Mouse (Mus musculus) cerebellum, postnatal 25 days (tissue): ENCODE results near the gene Fasl.
A peak's percentile ranks its signal among the peaks of the same experiment; 100 is the strongest.

Experiments
- DNase-seq, 2 experiments: peaks; one replicate each; pipeline ENCODE4 v3.0.0; 2021; ENCODE audit warnings: mixed read lengths in 2 of 2

Fasl gene

GRCm38 (mm10) chr1:161788339-161788738 lies at the start of gene Fasl:
TSS of gene Fasl (minus strand) at chr1:161788495.
- no peak for DNase-seq

GRCm38 (mm10) chr1:161826677-161827076 lies 38.4 kb upstream of the Fasl start:
- DNase-seq, result no peak

DNA sequence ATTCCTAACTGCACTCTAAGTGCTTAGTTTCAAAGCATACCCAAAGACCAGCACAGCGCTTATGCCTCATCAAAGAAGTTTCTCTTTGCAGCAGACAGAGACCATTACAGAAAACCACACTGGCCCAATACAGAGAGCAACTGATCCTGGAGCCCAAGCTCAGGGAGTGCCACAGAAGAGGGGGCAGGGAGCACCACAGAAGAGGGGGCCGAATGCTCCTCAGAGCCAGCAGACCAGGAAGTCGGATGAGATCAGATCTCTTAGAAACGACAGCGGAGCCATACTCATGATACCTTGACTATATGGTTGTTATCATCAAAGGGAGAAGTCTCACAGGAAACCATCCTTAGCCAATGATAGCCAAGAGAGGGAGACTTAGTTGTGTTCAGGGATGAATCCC lies 21.1 kb upstream of the Fasl start:
- DNase-seq, result no peak

DNA sequence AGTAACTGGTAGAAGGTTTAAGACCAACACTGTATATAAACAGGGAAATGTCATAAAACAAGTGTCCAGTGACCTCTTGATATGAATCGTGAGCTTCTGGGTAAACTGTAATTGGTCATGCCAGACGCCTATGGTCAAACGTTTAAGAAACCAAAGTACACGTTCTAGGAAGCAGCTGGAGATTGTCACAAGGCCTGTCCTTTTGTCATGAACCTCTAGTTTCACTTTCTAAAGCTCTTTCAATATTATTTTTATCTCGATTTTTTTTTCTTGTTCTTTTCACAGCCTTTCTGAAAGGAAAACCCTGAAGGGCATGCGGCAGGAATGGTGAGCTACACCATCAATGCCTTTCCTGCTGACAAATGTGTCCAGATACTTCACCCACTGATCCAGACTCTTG lies 20.7 kb upstream of the Fasl start:
- no peak for DNase-seq

GRCm38 (mm10) chr1:161804541-161804971 lies 16.3 kb upstream of the Fasl start:
- DNase-seq, result no peak

GRCm38 (mm10) chr1:161801321-161801720 lies 13.0 kb upstream of the Fasl start:
- DNase-seq, result no peak

GRCm38 (mm10) chr1:161800256-161800655 lies 12.0 kb upstream of the Fasl start:
- no peak for DNase-seq

- DNase-seq, result no peak
Measured at GRCm38 (mm10) chr1:161799791-161800190, 11.5 kb upstream of the Fasl start.

DNA sequence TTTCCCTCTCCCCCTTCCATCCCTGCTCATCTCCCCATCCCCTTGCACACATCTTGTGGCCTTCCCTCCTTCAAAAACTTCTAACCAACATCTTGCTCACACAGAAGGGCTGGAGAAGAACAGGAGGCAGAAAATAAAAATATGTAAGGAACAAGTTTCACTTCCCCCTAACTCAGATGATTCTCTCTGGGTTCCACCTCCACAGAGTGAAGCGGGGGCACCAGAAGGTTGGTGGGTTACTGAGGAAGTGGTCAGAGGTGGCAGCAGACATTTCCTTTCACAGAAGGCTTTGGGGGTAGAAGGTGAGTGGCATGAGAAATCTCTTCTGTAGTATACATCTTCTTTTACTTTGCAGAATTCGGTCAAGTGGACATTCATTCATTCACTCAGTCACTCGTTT lies 10.6 kb upstream of the Fasl start:
- DNase-seq, result no peak

DNA sequence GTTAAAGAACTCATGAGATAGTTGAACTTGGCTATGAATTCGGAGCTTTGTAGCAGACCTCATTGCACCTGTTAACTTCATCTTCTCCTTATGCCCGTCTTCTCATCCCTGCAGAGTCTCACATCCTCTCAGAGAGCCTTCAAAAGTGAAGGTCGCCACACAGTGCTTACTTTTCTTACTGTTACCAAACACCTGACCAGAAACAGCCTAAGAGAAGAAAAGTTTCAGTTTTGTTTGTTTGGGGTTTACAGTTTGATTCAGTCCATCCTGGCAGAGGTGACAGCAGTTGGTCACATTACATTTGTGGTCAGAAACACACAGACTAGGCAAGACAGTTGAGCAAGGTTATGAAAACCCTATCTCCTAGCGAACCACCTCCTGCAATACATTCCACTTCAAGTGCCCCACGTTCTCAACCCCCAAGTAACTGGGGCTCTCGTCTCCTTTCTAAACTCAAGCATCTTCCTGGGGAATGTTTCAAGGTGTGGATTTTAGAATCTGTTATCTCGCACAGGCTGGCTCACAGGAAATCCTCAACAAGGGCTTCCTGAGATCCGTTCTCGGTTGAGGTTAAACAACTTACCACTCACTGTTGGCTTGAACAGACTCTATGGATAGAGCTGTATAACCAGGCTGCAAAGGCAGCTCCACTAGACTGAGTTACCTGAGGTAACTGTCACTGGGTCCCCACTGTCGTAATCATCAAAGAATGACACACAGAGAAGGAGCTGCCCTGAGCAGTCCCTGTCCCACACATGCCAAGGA lies 6.3 kb upstream of the Fasl start:
- DNase-seq, result no peak

DNA sequence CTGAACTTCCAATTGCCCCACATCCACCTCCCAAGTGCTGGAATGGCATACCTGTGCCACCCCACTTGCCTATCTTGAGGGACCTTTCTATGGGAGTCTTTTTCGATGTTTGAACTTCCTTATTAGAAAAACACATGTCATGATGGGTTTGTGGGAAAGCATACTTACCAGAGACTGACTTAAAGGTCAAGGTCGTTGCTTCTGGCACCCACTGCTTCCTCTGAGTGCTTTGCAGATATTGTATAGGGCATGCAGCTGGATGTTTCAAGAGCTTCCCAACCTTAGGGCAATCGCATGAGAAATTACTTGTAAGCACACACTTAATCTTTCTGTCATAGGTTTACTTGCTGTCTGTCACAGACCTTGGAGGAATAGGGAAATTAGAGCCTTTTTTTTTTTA lies 5.0 kb upstream of the Fasl start:
- DNase-seq, result no peak

DNA sequence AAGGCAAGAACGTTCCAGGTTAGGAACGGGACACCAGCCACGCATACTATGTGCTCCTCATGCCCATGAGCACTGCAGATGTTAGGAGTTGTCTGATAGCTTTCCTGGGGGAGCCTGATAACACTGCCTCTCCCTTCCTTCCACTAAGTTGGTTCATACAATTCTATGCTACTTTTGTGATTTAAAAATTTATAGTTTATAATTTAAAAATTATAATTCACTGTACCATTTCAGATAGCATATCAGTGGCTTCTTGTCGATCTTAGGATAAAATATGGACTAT lies 4.3 kb upstream of the Fasl start:
- no peak for DNase-seq

DNA sequence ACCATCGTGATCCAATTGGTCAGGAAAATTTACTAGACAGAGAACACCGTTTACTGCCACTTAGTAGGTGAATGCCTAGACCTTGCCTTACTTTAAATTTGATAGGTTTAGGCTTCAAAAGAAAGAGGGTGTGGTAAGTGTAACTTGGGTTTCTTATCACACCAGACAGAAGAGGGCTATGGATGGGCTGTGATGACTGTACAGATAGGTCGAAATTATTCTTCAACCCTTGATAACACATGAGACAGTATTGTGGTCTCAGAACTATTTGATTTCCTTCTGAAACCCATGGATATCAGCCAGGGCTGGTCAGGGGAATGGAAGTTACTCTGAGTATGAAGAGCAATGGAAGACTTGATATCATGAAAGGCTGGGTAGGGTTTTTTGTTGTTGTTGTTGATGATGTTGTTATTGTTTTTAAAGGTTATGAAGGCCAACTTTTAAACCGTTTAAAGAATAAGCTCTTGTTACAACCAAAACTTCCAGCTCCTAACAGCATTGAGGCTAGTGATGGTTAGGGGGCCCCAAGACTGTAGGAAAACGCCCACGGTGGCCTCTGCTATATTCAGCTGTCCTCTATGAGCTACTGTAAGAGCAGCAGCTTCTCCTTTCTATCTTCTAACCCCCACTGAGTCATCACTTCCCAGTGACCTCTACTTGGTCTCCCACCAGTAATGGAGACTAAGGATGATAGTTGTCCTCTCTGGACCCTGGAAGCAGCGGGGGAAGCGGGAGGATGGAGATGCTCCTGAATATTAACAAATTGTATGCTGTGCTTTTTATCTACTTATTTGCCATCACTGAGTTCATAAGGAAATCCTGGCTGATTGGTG lies 3.8 kb upstream of the Fasl start:
- DNase-seq, result no peak

DNA sequence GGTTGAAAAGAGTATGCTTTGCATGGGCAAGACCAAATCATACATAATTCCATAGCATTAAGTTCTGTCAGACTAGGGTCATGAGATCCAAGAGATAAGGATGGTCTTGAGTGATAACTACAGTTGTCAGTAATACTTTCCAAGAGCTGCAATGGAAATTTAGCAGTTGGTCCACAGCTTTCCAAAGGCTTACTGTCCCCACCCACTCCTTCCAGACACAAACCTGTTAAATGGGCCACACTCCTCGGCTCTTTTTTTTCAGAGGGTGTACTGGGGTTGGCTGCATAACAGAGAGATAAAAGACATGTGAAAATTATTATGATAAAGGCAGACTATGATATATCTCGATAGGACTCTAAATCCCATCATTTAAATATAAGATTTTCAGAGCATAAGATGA lies 5.6 kb downstream of the Fasl start:
- DNase-seq, result no peak

DNA sequence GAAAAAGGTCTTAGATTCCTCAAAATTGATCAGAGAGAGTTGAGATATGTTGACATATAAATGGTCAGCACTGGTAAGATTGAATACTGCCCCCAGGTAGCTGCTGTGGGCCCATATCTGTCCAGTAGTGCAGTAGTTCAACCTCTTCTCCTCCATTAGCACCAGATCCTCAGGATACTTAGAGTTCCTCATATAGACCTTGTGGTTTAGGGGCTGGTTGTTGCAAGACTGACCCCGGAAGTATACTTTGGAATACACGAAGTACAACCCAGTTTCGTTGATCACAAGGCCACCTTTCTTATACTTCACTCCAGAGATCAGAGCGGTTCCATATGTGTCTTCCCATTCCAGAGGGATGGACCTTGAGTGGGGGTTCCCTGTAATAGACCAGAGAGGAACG lies 6.7 kb downstream of the Fasl start:
- DNase-seq, result no peak

DNA sequence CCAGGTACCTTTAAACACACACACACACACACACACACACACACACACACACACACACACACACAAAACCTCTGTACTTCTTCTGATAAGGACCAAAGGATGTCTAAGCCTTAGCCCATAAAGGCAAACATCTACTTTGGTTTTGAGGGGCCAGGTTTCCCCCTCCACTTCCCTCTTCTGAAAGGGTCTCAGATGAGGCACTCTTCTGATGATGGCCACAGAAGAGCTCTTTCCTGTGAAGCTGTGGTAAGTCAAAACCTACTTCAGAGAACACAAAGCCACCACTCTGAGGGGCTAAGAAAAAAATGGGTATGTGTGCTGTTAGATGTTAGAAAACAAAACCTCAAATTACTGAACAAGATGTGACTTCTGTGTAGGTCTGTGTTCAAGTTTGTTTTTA lies 9.2 kb downstream of the Fasl start:
- no peak for DNase-seq

- DNase-seq, result no peak
Measured at GRCm38 (mm10) chr1:161775151-161775550, 13.1 kb downstream of the Fasl start.

DNA sequence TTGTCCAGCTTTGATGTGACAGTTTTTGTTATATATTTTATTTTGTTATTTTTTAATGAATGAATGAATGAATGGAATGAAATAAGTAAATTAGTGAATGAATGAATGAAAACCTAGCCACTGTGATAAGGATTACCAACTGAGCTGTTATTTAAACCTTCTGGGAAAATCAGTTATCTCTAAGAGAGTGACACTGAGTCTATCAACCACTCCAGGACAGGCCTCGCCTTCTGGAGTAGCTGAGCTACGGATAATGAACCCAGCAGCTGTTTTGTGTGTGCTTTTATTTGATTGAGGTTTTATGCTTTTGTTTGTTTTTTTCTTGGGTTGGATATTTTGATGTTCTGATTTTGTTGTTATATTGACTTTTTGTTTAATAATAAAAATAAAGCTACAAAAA lies 17.0 kb downstream of the Fasl start:
- DNase-seq, result no peak

- DNase-seq, result no peak
Measured at GRCm38 (mm10) chr1:161769329-161769728, 19.0 kb downstream of the Fasl start.

DNA sequence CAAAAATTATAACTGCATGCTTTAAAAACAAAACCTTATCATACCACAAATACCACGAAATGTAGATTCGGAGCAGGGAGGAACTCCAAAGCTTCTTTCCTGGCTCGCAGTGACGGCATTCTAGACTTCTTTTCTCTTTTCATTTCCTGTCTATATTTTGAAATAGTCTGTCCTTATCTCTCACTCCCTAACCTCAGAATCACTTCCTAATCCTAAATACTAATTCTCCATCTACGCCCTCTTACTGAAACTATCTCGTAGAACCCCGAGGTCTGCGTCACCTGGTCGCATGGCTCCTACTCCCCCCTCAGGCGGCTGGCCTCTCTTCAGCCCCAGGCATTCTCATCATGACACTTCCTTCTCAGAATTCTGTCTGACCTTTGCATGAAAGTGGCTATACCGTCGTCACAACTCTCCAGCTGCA lies 21.2 kb downstream of the Fasl start:
- no peak for DNase-seq

GRCm38 (mm10) chr1:161766656-161767055 lies 21.6 kb downstream of the Fasl start:
- peak in 1 of 2 experiments; percentile 15 for DNase-seq

DNA sequence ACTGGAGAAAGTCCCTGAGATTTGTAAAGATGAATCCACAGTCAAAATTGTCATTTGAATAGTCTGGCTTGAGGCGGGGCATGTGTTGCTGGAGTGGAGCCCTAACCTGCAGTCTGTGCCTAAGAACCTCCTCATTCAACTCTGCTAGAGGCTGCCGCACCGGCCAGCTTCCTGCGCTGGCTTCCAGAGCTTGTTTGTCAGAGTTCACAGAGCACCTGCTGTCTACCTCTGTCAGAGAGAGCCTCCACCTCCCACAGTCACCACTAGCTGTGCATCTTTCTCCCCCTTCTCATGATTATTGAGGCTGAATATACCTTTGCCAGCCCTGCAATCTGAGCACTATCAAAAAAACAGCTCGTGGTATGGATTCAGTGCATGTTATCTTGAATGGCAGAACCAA lies 22.4 kb downstream of the Fasl start:
- DNase-seq, result no peak

DNA sequence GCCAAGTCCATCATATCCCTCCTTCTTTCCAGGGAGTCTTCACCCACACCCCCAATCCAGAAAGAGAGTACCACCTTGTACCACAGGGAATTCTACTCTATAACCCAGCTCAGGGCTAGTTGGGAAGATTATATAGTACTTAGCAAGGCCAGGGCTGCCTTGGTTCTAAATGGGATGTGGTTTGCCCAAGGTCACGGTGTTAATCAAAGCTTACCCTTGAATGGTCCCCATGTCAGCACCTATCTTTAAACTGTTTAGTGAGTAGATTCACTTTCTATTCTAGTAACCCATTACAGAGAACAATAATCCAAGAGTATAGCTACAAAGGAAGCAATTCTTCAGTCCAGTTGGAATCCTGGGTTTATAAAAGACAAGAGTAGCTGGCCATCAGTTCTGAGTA lies 23.3 kb downstream of the Fasl start:
- DNase-seq, result no peak

- DNase-seq, result no peak
Measured at GRCm38 (mm10) chr1:161761556-161761955, 26.7 kb downstream of the Fasl start.

GRCm38 (mm10) chr1:161756547-161756946 lies 31.7 kb downstream of the Fasl start:
- DNase-seq, result no peak
